Mouse (Mus musculus) right cerebral cortex, postnatal 10 days (tissue): ENCODE results near the gene Gm4181.
"Not testable (repeated sequence)": the region's sequence is repeated elsewhere in the genome, so short reads cannot be mapped to it uniquely, and the experiment has no call there.

ENCODE experiments used
- DNase-seq, 2 experiments: peaks; one replicate each; pipeline ENCODE4 v3.0.0; 2021; ENCODE audit warnings: low spot score in 2 of 2

The Gm4181 gene

DNA sequence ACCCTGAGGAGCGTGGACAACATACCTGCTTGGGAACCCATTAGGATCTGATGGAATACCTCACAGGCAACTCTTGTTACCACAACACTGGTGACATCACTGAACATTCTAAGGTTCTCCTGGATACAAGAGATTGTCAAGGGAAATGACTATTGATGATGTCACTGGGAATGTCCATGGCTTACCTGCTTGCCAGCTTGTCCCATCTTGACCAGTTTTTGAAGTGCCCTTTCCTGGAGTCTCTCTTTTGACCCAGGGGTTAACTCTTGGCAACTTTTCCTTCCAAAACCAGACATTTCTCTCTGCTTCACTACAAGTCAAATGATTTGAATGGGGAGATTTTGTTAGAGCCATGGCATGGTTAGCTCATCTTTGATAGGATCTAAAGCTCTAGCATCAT lies at the start of gene Gm4181:
Gene Gm4181, minus strand, starts transcription at position 101 of the 400 bp plus-strand sequence.
- DNase-seq: not testable (repeated sequence)

DNA sequence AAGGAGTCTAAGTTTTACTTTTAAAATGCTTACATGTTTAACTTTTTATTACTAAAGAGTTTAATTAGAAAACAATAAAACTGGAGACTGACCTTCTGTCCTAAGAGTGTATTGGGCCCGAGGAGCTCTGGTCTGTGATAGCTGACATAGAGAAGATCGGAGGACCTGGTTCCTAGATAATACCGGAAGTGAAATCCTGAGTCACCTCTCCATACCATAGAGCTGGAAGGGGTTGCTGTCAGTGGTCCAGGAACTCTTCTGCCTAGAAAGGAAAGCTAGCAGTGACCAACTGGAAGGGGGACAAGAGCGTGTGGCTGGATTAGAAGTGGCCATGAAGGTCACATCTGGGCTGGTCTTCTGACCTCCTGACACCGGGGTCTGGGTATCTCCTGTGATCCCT lies 41.8 kb upstream of the Gm4181 start:
- DNase-seq: no peak

DNA sequence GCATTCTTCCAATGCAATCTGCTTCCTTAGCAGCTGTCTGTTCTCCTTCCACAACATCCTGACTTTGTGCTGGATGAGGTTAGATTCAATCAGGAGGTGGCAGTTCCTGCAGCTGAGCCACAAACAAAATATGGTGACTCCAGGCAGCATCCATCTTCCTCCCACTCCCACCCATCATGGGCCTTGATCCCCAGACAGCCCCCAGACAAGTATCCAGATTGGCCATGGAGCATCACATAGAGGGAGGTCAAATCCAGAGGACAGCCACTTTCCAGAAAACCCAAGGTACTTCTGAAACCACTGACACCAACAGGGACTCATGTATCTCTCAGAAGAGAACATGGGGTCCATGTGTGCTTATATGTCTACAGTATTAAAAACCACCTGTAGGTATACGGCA lies 3.0 kb downstream of the Gm4181 start:
- DNase-seq: peak; percentile 22 to 23

DNA sequence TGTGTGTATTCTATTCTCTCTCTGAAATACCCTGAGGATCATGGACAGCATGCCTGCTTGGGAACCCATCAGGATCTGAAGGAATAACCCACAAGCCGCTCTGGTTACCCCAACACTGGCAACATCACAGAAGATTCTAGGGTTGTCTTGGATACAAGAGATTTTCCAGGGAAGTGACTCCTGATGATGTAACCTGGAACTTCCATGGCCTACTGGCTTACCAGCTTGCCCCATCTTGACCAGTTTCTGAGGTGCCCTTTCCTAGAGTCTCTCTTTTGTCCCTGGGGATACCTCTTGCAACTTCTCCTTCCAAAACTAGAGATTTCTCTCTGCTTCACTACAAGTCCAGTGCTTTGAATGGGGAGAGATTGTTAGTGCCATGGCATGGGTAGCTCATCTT lies 24.3 kb downstream of the Gm4181 start, which contains the start of gene Gm17078:
Gene Gm17078, minus strand, starts transcription at position 101 of the 400 bp plus-strand sequence.
- no peak for DNase-seq

DNA sequence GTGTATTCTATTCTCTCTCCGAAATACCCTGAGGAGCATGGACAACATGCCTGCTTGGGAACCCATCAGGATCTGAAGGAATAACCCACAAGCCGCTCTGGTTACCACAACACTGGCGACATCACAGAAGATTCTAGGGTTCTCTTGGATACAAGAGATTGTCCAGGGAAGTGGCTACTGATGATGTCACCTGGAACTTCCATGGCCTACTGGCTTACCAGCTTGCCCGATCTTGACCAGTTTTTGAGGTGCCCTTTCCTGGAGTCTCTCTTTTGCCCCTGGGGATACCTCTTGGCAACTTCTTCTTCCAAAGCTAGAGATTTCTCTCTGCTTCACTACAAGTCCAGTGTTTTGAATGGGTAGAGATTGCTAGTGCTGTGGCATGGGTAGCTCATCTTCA lies 43.4 kb downstream of the Gm4181 start, which contains the start of gene Gm17174:
Gene Gm17174, minus strand, starts transcription at position 101 of the 400 bp plus-strand sequence.
- DNase-seq: not testable (repeated sequence)
